23 mouse cellular contexts compared by ENCODE assay signal in genomic region chr4:117889471-117889870, GRCm38 (mm10). TPM values are rescaled to one million over a fixed set of nuclear protein-coding genes. Genes with fewer than 3 reads are reported as not detected.
DNase-seq lines count a peak whose midpoint lies in the region; ATAC-seq and TF ChIP-seq lines count a peak whose summit lies in the region.
"Had no signal": no experiment of that assay in that cellular context is flagged by ENCODE, and none has a peak within 500 bp of the region (broad histone marks: within the 10 kb centered on the region; RNA-seq: fewer than 3 reads in every experiment).

No protein-coding gene starts in this region.

- 89% methylated on average over 15 of the region's 15 CpGs for WGBS in liver, embryonic 11.5 days
- WGBS in liver, postnatal 0 days (ENCODE audit: insufficient replicate concordance), result 82% methylated on average over 15 of the region's 15 CpGs

- H3K4me3 ChIP-seq in liver, embryonic 11.5 days (ENCODE audit: low read depth, low read length), result 0 out of 2 replicates have a peak overlapping the region, but pooled peaks have one; percentile 17
- no peak overlapping the region for H3K4me3 ChIP-seq in liver, postnatal 0 days (ENCODE audit: low read depth, low read length)
- no peak overlapping the region for H3K4me3 ChIP-seq in testis, adult 2 months (ENCODE audit: control insufficient read depth, low read depth, low read length)
- H3K4me3 ChIP-seq: embryonic facial prominence, embryonic 10.5 days; embryonic facial prominence, embryonic 12.5 days; forebrain, embryonic 13.5 days; forebrain, embryonic 15.5 days had no signal

- no peak for TF ChIP-seq CTCF in liver, postnatal 0 days (IDR thresholded peaks at IDR 0.05; ENCODE audit: low read depth)
- no peak for TF ChIP-seq CTCF in testis, adult 2 months (IDR thresholded peaks at IDR 0.05; ENCODE audit: control insufficient read depth, insufficient read depth, insufficient replicate concordance, low read depth, low read length)

- no peak for TF ChIP-seq EP300 in liver, postnatal 0 days (IDR thresholded peaks at IDR 0.05; ENCODE audit: low read depth)

- ATAC-seq in liver, embryonic 11.5 days (replicated peaks; ENCODE audit: low FRiP score), result no peak
- ATAC-seq in liver, postnatal 0 days, result no peak
- ATAC-seq: activated CD4-positive, CD25-positive, alpha-beta regulatory T cell, adult 4 months; CD4-positive, CD25-positive, alpha-beta regulatory T cell, adult 4 months; forebrain, embryonic 13.5 days; forebrain, embryonic 15.5 days; forebrain, postnatal 0 days; Patski had no signal

- no peak overlapping the region for H3K27ac ChIP-seq in liver, embryonic 11.5 days (ENCODE audit: low read depth, low read length)
- H3K27ac ChIP-seq in liver, postnatal 0 days (ENCODE audit: low read depth), result no peak overlapping the region
- no peak overlapping the region for H3K27ac ChIP-seq in testis, adult 2 months (ENCODE audit: control insufficient read depth, insufficient read depth, low read depth, low read length)
- H3K27ac ChIP-seq: embryonic facial prominence, embryonic 10.5 days; embryonic facial prominence, embryonic 12.5 days; forebrain, embryonic 13.5 days; forebrain, embryonic 15.5 days had no signal

- H3K27me3 ChIP-seq in liver, embryonic 11.5 days (replicated peaks; ENCODE audit: control insufficient read depth, insufficient read depth, low read length), result no peaks in the 10 kb centered on the region
- H3K27me3 ChIP-seq in liver, postnatal 0 days (ENCODE audit: insufficient read depth, low read length), result no peaks in the 10 kb centered on the region
- no peaks in the 10 kb centered on the region for H3K27me3 ChIP-seq in testis, adult 2 months (ENCODE audit: control insufficient read depth, insufficient read depth, low read length)
- H3K27me3 ChIP-seq: CH12.LX; embryonic facial prominence, embryonic 12.5 days; forebrain, embryonic 13.5 days; forebrain, embryonic 15.5 days; Patski had no signal

- no peak overlapping the region for H3K4me2 ChIP-seq in liver, embryonic 11.5 days
- no peak overlapping the region for H3K4me2 ChIP-seq in liver, postnatal 0 days (ENCODE audit: low read depth, low read length)
- H3K4me2 ChIP-seq: embryonic facial prominence, embryonic 12.5 days; forebrain, embryonic 13.5 days; forebrain, embryonic 15.5 days had no signal

- H3K9ac ChIP-seq in liver, embryonic 11.5 days (ENCODE audit: low read depth, low read length), result no peak overlapping the region
- no peak overlapping the region for H3K9ac ChIP-seq in liver, postnatal 0 days (replicated peaks)
- H3K9ac ChIP-seq: embryonic facial prominence, embryonic 12.5 days; forebrain, embryonic 13.5 days; forebrain, embryonic 15.5 days; forebrain, postnatal 0 days had no signal

- no peaks in the 10 kb centered on the region for H3K9me3 ChIP-seq in liver, embryonic 11.5 days (ENCODE audit: control insufficient read depth, low read length)
- H3K9me3 ChIP-seq in liver, postnatal 0 days (ENCODE audit: low read length), result no peaks in the 10 kb centered on the region
- H3K9me3 ChIP-seq: embryonic facial prominence, embryonic 10.5 days; embryonic facial prominence, embryonic 12.5 days; forebrain, embryonic 13.5 days; forebrain, embryonic 15.5 days; G1E had no signal

- 0 out of 2 replicates have a peak, but pooled peaks have one; percentile 45 for TF ChIP-seq POLR2A in testis, adult 2 months (IDR thresholded peaks at IDR 0.05; ENCODE audit: control insufficient read depth, low read depth, low read length)

- H3K36me3 ChIP-seq in liver, embryonic 11.5 days (ENCODE audit: control insufficient read depth, insufficient read depth, low read length), result peaks cover 20% of the 10 kb centered on the region
- H3K36me3 ChIP-seq in liver, postnatal 0 days (replicated peaks; ENCODE audit: insufficient read depth, low read length), result peaks cover 27% of the 10 kb centered on the region
- no peaks in the 10 kb centered on the region; the same call in 1 of the 2 replicates for H3K36me3 ChIP-seq in testis, adult 2 months (ENCODE audit: control insufficient read depth, insufficient read depth, low read length)

- H3K4me1 ChIP-seq in liver, embryonic 11.5 days (replicated peaks; ENCODE audit: control insufficient read depth, insufficient read depth, low read length), result peaks cover 22% of the 10 kb centered on the region
- peaks cover 16% of the 10 kb centered on the region for H3K4me1 ChIP-seq in liver, postnatal 0 days (ENCODE audit: insufficient read depth)
- H3K4me1 ChIP-seq in testis, adult 2 months (ENCODE audit: control insufficient read depth, insufficient read depth, low read length), result peaks cover 14% of the 10 kb centered on the region

- DNase-seq in cerebellum, adult 9-10 months, result peak; percentile 54
- no peak for DNase-seq in cerebellum, postnatal 4 days (ENCODE audit: low spot score in 2 of 2)
- DNase-seq in liver, embryonic 11.5 days (ENCODE audit: low spot score), result no peak
- DNase-seq in liver, postnatal 0 days, result no peak
- DNase-seq in testis, postnatal 10 days (ENCODE audit: low spot score), result no peak
- DNase-seq: adrenal gland, adult 8-10 months; adrenal gland, postnatal 14 days; adrenal gland, postnatal 36 days; B cell, adult 2 months; cerebellum, adult 2 months; cerebellum, postnatal 10 days; cerebellum, postnatal 36 days; forebrain, postnatal 0 days had no signal

RNA-seq across cellular contexts. Expression of gene Atp6v0b, which starts 2.3 kb away (rescaled TPM):
- 212 and 229 TPM in 2 replicates for polyA plus RNA-seq in liver, embryonic 11.5 days (2014; fragmentation: Nextera tagmentation; extraction: Ambion mirVana)
- 149 and 164 TPM in 2 replicates for polyA plus RNA-seq in liver, postnatal 0 days (2015; fragmentation: Nextera tagmentation; extraction: Ambion mirVana)
- polyA plus RNA-seq in testis, adult 2 months (2012; rRNA removed), result 214 and 232 TPM in 2 replicates

RNA-seq across cellular contexts. Expression of gene Dph2, which starts 2.4 kb away (rescaled TPM):
- 21.9 and 23.1 TPM in 2 replicates for polyA plus RNA-seq in liver, embryonic 11.5 days (2014; fragmentation: Nextera tagmentation; extraction: Ambion mirVana)
- 3.5 and 4.5 TPM in 2 replicates for polyA plus RNA-seq in liver, postnatal 0 days (2015; fragmentation: Nextera tagmentation; extraction: Ambion mirVana)
- polyA plus RNA-seq in testis, adult 2 months (2012; rRNA removed), result 6.6 and 8.2 TPM in 2 replicates

RNA-seq across cellular contexts. Expression of gene B4galt2, which starts 6.2 kb away (rescaled TPM):
- polyA plus RNA-seq in liver, embryonic 11.5 days (2014; fragmentation: Nextera tagmentation; extraction: Ambion mirVana), result 9.3 and 10.5 TPM in 2 replicates
- polyA plus RNA-seq in liver, postnatal 0 days (2015; fragmentation: Nextera tagmentation; extraction: Ambion mirVana), result 0.63 and 0.67 TPM in 2 replicates
- 28.5 and 33.1 TPM in 2 replicates for polyA plus RNA-seq in testis, adult 2 months (2012; rRNA removed)
- polyA plus RNA-seq: activated CD4-positive, CD25-positive, alpha-beta regulatory T cell, adult 4 months; CD4-positive, CD25-positive, alpha-beta regulatory T cell, adult 4 months had no signal

RNA-seq across cellular contexts. Expression of gene Ccdc24, which starts 17.1 kb away (rescaled TPM):
- polyA plus RNA-seq in liver, embryonic 11.5 days (2014; fragmentation: Nextera tagmentation; extraction: Ambion mirVana), result 1.1 and 1.5 TPM in 2 replicates
- polyA plus RNA-seq in liver, postnatal 0 days (2015; fragmentation: Nextera tagmentation; extraction: Ambion mirVana), result 0.15 and 0.34 TPM in 2 replicates
- polyA plus RNA-seq in testis, adult 2 months (2012; rRNA removed), result 137 and 146 TPM in 2 replicates
- polyA plus RNA-seq: activated CD4-positive, CD25-positive, alpha-beta regulatory T cell, adult 4 months; CD4-positive, CD25-positive, alpha-beta regulatory T cell, adult 4 months; G1E had no signal

RNA-seq across cellular contexts. Expression of gene Ipo13, which starts 25.3 kb away (rescaled TPM):
- 42.7 and 44.2 TPM in 2 replicates for polyA plus RNA-seq in liver, embryonic 11.5 days (2014; fragmentation: Nextera tagmentation; extraction: Ambion mirVana)
- 7.5 and 7.7 TPM in 2 replicates for polyA plus RNA-seq in liver, postnatal 0 days (2015; fragmentation: Nextera tagmentation; extraction: Ambion mirVana)
- polyA plus RNA-seq in testis, adult 2 months (2012; rRNA removed), result 207 and 222 TPM in 2 replicates
